Mouse (Mus musculus): Measurements from ENCODE around the gene Usp15.

Usp15 gene

DNA sequence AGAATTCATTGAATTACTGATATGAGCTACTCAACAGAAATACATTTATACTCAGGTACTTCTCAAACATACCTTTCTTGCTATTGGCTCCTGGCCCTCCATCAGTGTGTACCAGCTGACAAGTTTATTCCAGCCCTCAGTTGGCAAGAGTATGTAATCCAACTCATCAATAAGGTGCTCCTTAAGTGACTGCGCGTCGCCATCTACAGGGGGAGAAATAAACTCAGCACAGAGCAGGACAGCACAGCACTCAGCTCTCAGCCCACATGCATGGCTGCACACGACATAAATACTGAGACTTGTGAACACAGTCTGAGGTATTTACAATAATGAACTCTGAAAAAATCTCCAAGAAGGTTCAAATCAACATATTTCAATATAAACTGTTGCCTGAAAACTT is 21.0 kb downstream of the Usp15 start:
- no peak for DNase-seq (ENCODE audit: low read depth, low spot score)

DNA sequence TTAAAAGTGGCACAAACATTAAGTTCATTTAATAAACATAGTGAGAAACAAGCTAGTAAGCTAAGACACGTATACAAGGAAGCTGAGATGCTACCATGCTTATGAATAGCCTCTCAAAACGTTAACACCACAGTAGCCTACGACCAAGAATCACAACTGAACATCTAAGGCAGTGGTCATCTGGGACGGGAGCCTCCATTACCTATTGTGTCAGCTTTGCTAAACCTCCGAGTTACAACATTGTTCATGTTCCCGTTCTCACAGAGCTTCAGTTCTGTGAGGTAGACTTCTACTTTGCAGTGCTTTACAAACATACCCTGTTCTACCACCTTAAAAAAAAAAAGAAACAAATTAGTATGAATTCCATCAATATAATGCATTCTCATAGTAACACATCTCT is 25.9 kb downstream of the Usp15 start:
- no peak for DNase-seq (ENCODE audit: low read depth, low spot score)

DNA sequence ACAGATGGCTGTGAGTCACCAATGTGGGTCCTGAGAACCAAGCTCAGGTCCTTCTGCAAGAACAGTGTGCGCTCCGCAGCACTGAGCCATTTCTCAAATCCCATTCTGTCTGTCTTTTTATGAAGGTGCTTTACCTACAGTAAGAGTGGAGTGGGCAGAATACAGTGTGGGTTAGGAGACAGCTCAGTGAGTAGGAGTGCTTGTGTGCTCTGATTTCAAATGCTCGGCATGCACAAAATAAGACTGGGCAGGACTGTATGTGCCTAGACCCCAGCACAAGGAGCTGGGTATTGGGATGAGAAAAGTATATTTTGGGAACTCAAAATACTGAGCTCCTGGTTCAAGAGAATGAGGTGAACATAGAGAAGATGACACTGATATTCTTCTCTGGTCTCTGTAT is 31.3 kb downstream of the Usp15 start:
- no peak for DNase-seq (ENCODE audit: low read depth, low spot score)

- no peak for DNase-seq (ENCODE audit: low read depth, low spot score)
Measured at GRCm38 (mm10) chr10:123160508-123160907, 36.3 kb downstream of the Usp15 start.

DNA sequence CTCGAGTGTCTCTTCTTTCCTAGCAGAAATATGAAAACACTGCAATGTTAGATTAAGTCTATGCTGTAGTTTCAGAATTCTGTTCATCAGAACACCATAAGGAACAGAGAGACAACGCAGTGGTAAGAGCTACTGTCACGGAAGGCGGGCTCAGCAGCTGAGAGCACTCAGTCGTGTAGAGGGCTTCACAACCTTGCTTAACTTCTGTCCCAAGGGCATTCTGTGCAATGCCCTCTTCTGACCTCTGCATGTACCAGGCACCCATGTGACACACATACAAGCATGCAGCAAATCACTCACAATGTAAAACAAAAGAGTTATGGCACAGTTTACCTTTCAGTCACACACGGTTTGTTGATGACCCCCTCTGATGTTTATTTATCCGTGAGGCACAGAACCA is 37.5 kb downstream of the Usp15 start:
- no peak for DNase-seq (ENCODE audit: low read depth, low spot score)

DNA sequence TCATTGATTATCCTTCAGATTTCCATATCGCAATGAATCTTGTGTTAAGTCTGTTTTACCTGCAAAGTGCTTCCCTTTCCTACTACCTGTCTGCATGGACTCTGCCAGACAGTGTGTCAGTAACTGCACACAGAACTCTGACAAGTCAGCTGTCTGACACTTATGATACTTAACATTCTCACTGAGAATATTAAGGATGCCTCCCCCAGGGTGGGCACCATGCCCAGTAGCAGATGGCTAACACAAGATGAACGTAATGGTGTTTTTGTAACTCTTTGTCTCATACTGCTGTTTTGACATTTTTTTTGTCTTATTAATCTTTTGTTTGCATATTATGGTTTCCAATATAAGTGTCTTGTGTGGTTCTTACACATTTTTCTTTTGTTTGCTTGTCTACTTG is 40.4 kb downstream of the Usp15 start:
- DNase-seq (ENCODE audit: low read depth, low spot score) = no peak

GRCm38 (mm10) chr10:123155764-123156163 is 41.0 kb downstream of the Usp15 start:
- no peak for DNase-seq (ENCODE audit: low read depth, low spot score)

GRCm38 (mm10) chr10:123153321-123153720 is 43.5 kb downstream of the Usp15 start:
- DNase-seq (ENCODE audit: low read depth, low spot score) = no peak

GRCm38 (mm10) chr10:123148025-123148814 is 48.6 kb downstream of the Usp15 start:
- DNase-seq (ENCODE audit: low read depth, low spot score) = no peak

- DNase-seq (ENCODE audit: low read depth, low spot score) = no peak
Measured at GRCm38 (mm10) chr10:123147180-123147579, 49.6 kb downstream of the Usp15 start.

DNA sequence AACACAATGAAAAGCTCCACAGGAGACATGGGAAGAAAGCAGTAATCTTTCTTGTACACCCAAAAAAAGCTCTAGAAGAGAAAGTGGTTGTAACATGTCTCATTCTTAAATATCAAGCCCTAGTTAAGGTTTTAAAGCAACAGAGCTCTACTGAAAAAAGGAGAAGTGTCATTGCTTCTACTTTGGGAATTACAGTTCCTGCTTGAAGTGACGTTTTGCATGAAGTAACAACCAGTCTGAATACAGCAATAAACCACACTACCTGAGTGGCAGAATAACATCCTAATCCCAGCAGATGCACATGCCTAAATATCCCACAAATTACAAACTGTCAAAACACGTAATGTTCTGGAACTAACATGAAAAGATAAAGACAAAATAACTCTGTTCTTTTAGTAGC is 50.4 kb downstream of the Usp15 start:
- no peak for DNase-seq (ENCODE audit: low read depth, low spot score)

DNA sequence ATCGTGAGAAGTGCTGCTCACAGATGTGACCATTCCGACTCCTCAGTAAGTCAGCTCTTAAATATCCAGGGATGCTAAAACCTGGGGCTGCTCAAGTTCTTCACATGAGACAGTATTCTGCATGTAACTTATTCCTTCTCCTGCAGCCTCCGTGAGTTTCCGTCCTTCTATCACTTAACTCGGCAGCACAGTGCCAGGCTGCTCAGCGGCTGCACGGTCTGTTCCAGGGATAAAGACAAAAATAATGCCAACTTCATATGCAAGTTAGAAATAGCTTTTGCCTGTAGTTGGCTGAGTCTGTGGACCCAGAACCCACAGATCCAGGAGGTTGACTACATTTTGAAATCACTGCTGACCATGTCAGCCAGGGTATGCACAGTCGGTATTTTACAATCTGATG is 52.5 kb downstream of the Usp15 start:
- DNase-seq (ENCODE audit: low read depth, low spot score) = no peak

- DNase-seq (ENCODE audit: low read depth, low spot score) = no peak
Measured at GRCm38 (mm10) chr10:123142395-123143050, 54.3 kb downstream of the Usp15 start.

DNA sequence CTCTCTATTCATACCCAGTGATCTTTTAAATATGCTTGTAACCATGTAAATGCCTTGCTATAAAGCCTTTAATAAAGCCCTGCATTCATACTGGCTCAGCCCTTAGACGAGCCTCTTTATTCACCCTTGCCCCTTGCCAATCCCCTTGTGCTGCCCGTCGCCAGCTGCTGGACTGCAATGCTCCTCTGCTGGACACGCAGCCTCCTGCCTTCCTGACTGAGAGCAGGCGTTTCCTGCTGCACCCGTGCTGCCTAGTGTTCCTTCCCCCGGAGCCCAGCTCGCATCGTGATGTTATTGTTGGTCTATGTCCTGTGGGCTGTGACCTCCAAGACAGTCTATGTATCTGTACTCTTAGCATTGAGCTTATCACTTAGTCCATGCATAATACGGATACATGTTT is 61.0 kb downstream of the Usp15 start:
- no peak for DNase-seq (ENCODE audit: low read depth, low spot score)

- no peak for DNase-seq (ENCODE audit: low read depth, low spot score)
Measured at GRCm38 (mm10) chr10:123131487-123131886, 65.3 kb downstream of the Usp15 start.

GRCm38 (mm10) chr10:123120666-123121392 is 76.0 kb downstream of the Usp15 start:
- DNase-seq (ENCODE audit: low read depth, low spot score) = no peak

GRCm38 (mm10) chr10:123116861-123117260 is 79.9 kb downstream of the Usp15 start:
- no peak for DNase-seq (ENCODE audit: low read depth, low spot score)

DNA sequence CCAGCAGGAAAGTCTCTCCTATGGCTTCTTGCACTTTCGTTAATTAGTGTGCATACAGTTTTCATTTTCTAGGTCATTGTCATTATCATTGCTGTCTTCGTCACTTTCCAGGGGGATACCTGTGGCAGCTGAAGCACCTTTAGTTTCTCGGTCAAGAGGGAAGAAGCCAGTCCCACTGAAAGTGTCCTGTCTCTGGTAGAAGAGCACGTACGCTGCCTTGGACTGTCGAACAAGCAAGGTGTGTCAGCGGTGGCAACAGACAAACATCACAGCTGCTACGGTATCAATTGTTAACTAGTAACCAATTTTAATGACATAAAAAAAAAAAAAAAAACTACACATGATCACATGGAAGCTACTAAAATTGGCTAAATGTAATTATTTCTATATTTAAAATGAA is 83.3 kb downstream of the Usp15 start:
- DNase-seq (ENCODE audit: low read depth, low spot score) = no peak

DNA sequence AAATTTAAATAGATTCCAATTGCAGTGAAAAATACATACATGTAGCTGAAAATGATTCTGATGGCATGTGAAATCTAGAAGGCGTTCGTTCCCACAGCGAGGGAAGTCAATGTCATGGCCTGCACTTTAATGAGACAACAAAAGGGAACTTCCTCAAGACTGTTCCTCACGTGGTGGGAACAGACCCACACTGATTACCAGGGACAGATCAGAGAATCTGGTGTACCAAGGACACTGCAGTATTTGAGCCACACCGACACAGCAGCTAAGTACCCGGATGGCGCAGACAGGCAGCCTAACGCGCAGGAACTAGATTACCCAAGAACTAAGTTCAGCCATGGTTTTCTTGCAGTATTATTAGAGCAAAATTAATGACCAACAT is 84.0 kb downstream of the Usp15 start:
- no peak for DNase-seq (ENCODE audit: low read depth, low spot score)

DNA sequence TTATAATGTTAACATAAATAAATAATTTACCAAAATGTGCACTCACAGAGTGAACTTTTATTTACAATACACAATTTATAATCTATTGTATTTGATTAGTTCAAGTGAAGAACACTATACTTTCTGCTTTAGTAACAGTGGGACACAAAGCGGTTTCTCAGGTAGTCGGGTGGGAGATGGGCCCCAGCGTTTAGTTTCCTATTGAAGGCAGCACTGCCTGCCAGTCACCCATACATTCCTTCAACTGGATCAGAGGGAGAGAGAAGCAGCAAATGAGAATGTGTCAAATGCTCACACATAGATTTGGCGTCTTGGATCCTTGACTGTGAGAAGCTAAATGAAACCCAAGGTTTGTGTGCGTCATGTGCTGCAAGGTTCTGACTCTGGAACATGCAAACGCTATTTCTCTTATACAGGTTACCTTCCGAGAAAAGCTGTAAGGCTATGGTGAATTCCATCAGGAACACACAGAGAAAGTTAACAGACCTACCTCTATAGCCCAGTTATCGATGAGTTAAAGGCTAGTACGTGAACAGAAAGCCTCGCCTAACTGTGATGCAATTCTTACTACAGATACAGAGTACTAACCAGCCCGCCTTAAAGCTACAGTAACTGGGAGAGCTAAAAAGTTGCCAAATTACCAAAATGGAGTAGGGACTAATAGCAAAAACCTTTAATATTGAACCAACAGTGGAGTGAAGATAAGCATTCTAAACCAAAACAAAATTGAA is 84.6 kb downstream of the Usp15 start:
- no peak for DNase-seq (ENCODE audit: low read depth, low spot score)

DNA sequence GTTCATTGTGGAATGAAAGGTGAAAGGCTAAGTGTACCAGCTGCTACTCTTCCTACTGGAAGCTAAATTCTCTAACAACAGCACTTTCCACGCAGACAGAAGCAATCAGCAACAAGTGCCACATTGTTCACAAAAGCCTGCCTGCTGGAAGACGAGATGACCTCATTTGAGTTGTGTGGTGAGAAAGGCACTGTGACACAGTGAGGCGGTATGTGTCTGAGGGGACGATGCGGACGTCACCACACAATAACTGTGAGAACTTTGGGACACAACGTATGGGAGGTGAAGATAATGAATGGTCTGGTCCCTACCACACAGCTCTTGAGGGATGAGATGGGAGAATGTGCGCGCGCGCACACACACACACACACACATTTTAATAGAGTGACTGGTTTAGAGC is 86.2 kb downstream of the Usp15 start:
- no peak for DNase-seq (ENCODE audit: low read depth, low spot score)

- DNase-seq (ENCODE audit: low read depth, low spot score) = no peak
Measured at GRCm38 (mm10) chr10:123108527-123108926, 88.3 kb downstream of the Usp15 start.
